Comparison of ENCODE assay signal across 9 mouse cellular contexts in the genomic region with DNA sequence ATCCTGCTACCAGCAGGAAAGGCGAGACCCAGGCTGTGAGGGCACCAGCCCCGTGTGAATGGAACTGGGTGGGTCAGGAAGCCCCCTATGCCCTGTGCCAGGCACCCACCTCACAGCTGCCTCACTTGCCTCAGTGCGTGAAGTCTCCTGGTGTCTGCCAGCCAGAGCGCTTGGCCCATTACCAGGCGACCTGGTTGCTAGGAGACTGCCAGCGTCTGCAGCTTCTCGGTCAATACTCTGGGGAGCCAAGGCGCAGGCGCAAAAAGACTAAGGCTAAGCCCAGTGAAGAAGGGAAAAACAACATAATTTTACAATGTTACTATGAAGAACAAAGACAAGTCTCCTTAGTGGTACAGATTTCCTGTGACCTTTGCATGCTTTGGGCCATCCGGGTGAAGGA. TPM values are rescaled to one million over a fixed set of nuclear protein-coding genes. Genes with fewer than 3 reads are reported as not detected.
DNase-seq lines count a peak whose midpoint lies in the region; ATAC-seq lines count a peak whose summit lies in the region.
"Had no signal": no experiment of that assay in that cellular context is flagged by ENCODE, and none has a peak within 500 bp of the region (broad histone marks: within the 10 kb centered on the region; RNA-seq: fewer than 3 reads in every experiment).

A gene (minus strand): TSS at position 192 of the 400 bp plus-strand sequence.

- peaks cover 20% of the 10 kb centered on the region for H3K4me1 ChIP-seq in forebrain, embryonic 16.5 days (replicated peaks; ENCODE audit: control insufficient read depth, insufficient read depth, low read length)
- peaks cover 46% of the 10 kb centered on the region for H3K4me1 ChIP-seq in hindbrain, embryonic 13.5 days (replicated peaks)
- peaks cover 45% of the 10 kb centered on the region for H3K4me1 ChIP-seq in midbrain, embryonic 15.5 days
- peaks cover 29% of the 10 kb centered on the region for H3K4me1 ChIP-seq in liver, embryonic 12.5 days

- H3K9ac ChIP-seq in forebrain, embryonic 16.5 days (replicated peaks; ENCODE audit: low read depth, low read length) = no peak within 1 kb of the TSS
- no peak within 1 kb of the TSS for H3K9ac ChIP-seq in hindbrain, embryonic 13.5 days
- H3K9ac ChIP-seq in midbrain, embryonic 15.5 days = no peak within 1 kb of the TSS
- H3K9ac ChIP-seq in liver, embryonic 12.5 days = no peak within 1 kb of the TSS

- WGBS in forebrain, embryonic 16.5 days = 14% methylated on average over 10 of the region's 10 CpGs
- WGBS in hindbrain, embryonic 13.5 days = 12% methylated on average over 10 of the region's 10 CpGs
- WGBS in midbrain, embryonic 15.5 days = 14% methylated on average over 10 of the region's 10 CpGs
- WGBS in liver, embryonic 12.5 days (ENCODE audit: insufficient replicate concordance) = 65% methylated on average over 10 of the region's 10 CpGs

- 0 out of 2 replicates have a peak within 1 kb of the TSS, but pooled peaks have one; percentile 41 for H3K27ac ChIP-seq in forebrain, embryonic 16.5 days (ENCODE audit: low read length)
- H3K27ac ChIP-seq in hindbrain, embryonic 13.5 days = peak within 1 kb of the TSS; percentile 82
- H3K27ac ChIP-seq in midbrain, embryonic 15.5 days = peak within 1 kb of the TSS; percentile 77
- no peak within 1 kb of the TSS for H3K27ac ChIP-seq in liver, embryonic 12.5 days
- H3K27ac ChIP-seq: macrophage had no signal

- 0 out of 2 replicates have a peak within 1 kb of the TSS, but pooled peaks have one; percentile 6 for H3K4me3 ChIP-seq in forebrain, embryonic 16.5 days (replicated peaks; ENCODE audit: low read length)
- 0 out of 2 replicates have a peak within 1 kb of the TSS, but pooled peaks have one; percentile 7 for H3K4me3 ChIP-seq in hindbrain, embryonic 13.5 days
- H3K4me3 ChIP-seq in midbrain, embryonic 15.5 days = no peak within 1 kb of the TSS
- H3K4me3 ChIP-seq in liver, embryonic 12.5 days = no peak within 1 kb of the TSS

- peak within 1 kb of the TSS; percentile 35 for H3K4me2 ChIP-seq in forebrain, embryonic 16.5 days (ENCODE audit: low read length)
- peak within 1 kb of the TSS; percentile 44 for H3K4me2 ChIP-seq in hindbrain, embryonic 13.5 days
- peak within 1 kb of the TSS; percentile 46 for H3K4me2 ChIP-seq in midbrain, embryonic 15.5 days
- H3K4me2 ChIP-seq in liver, embryonic 12.5 days = no peak within 1 kb of the TSS

- H3K9me3 ChIP-seq in forebrain, embryonic 16.5 days (ENCODE audit: control insufficient read depth, low read length) = no peaks in the 10 kb centered on the region
- H3K9me3 ChIP-seq in hindbrain, embryonic 13.5 days = no peaks in the 10 kb centered on the region
- H3K9me3 ChIP-seq in midbrain, embryonic 15.5 days = no peaks in the 10 kb centered on the region
- H3K9me3 ChIP-seq in liver, embryonic 12.5 days (replicated peaks) = no peaks in the 10 kb centered on the region

- no peaks in the 10 kb centered on the region for H3K27me3 ChIP-seq in forebrain, embryonic 16.5 days (replicated peaks; ENCODE audit: control insufficient read depth, insufficient read depth, low read length)
- H3K27me3 ChIP-seq in hindbrain, embryonic 13.5 days = peaks cover 3% of the 10 kb centered on the region; the same call in 1 of the 2 replicates
- H3K27me3 ChIP-seq in midbrain, embryonic 15.5 days (replicated peaks) = no peaks in the 10 kb centered on the region
- no peaks in the 10 kb centered on the region for H3K27me3 ChIP-seq in liver, embryonic 12.5 days (replicated peaks)

- ATAC-seq in forebrain, embryonic 16.5 days = peak; percentile 69
- ATAC-seq in hindbrain, embryonic 13.5 days (ENCODE audit: low FRiP score) = peak; percentile 67
- ATAC-seq in midbrain, embryonic 15.5 days (replicated peaks) = peak; percentile 77
- no peak for ATAC-seq in liver, embryonic 12.5 days

- no peaks in the 10 kb centered on the region for H3K36me3 ChIP-seq in forebrain, embryonic 16.5 days (ENCODE audit: control insufficient read depth, insufficient read depth)
- H3K36me3 ChIP-seq in hindbrain, embryonic 13.5 days = no peaks in the 10 kb centered on the region
- H3K36me3 ChIP-seq in midbrain, embryonic 15.5 days (replicated peaks) = no peaks in the 10 kb centered on the region
- no peaks in the 10 kb centered on the region for H3K36me3 ChIP-seq in liver, embryonic 12.5 days

- DNase-seq in adipocyte (ENCODE audit: low spot score) = peak; percentile 61
- DNase-seq in cerebellum, adult 11-12 months = peak; percentile 61
- peak; percentile 64 to 87 for DNase-seq in left cerebral cortex, adult 8-10 months (ENCODE audit: low spot score in 2 of 2)
- DNase-seq in spleen, postnatal 14 days (ENCODE audit: low spot score in 2 of 2) = peak; percentile 30 to 55

RNA-seq across cellular contexts. Expression of the gene that starts here (rescaled TPM):
- 0.27 and 0.77 TPM in 2 replicates for polyA plus RNA-seq in forebrain, embryonic 16.5 days (2015; fragmentation: Nextera tagmentation; extraction: Ambion mirVana)
- 0.91 and 1.0 TPM in 2 replicates for polyA plus RNA-seq in hindbrain, embryonic 13.5 days (2015; fragmentation: Nextera tagmentation; extraction: Ambion mirVana)
- under 1 TPM; 0.41 to 0.88 (median 0.65) TPM for total RNA-seq in left cerebral cortex, adult 8-10 months (2022)
- polyA plus RNA-seq in midbrain, embryonic 15.5 days (2015; fragmentation: Nextera tagmentation; extraction: Ambion mirVana) = 0.54 and 1.5 TPM in 2 replicates
- polyA plus RNA-seq in liver, embryonic 12.5 days (2016; fragmentation: Nextera tagmentation; extraction: Ambion mirVana) = 0.08 TPM in 1 of 2 replicates, not detected in the other
- polyA plus RNA-seq: macrophage had no signal

Comparison
In these comparisons a context has a peak if more than half of its experiments do, and no peak if none do; other contexts are left out.
1. Peak in ATAC-seq, H3K4me3 ChIP-seq, H3K27ac ChIP-seq and H3K4me2 ChIP-seq in forebrain, embryonic 16.5 days; RNA of the gene not detected or under 1 TPM.
2. Peak in DNase-seq in left cerebral cortex, adult 8-10 months; RNA of the gene not detected or under 1 TPM.